Mouse (Mus musculus) hindbrain, embryonic 12.5 days (tissue): ENCODE data around the gene Slfn5. TPM values are rescaled to one million over a fixed set of nuclear protein-coding genes. Genes with fewer than 3 reads are reported as not detected.
"Not testable (repeated sequence)": the region's sequence is repeated elsewhere in the genome, so short reads cannot be mapped to it uniquely, and the experiment has no call there.

Experiments used
- ATAC-seq: fragments of 200-750 bp; cut with Nextera tagmentation; 2 replicates; pipeline ENCODE4 v1.8.0; 2017; ENCODE audit warnings: moderate TSS enrichment; ENCODE audit not compliant: low FRiP score
- H3K27ac ChIP-seq: fragments of 300-500 bp; sonication (generic); 2 replicates; pipeline ENCODE4 v1.5.1; 2016; ENCODE audit warnings: mild to moderate bottlenecking
- H3K27me3 ChIP-seq: fragments of 300-500 bp; sonication (generic); 2 replicates; pipeline ENCODE4 v1.6.1; 2016; ENCODE audit warnings: mild to moderate bottlenecking
- H3K36me3 ChIP-seq: fragments of 300-500 bp; sonication (generic); 2 replicates; pipeline ENCODE4 v1.6.1; 2016; ENCODE audit warnings: mild to moderate bottlenecking
- H3K4me1 ChIP-seq: fragments of 300-500 bp; sonication (generic); 2 replicates; pipeline ENCODE4 v1.6.1; 2016
- H3K4me2 ChIP-seq: fragments of 300-500 bp; sonication (generic); replicated peaks from 2 replicates; pipeline ENCODE4 v1.6.1; 2016; ENCODE audit warnings: mild to moderate bottlenecking
- H3K4me3 ChIP-seq: fragments of 300-500 bp; sonication (generic); 2 replicates; pipeline ENCODE4 v1.5.1; 2016; ENCODE audit warnings: mild to moderate bottlenecking
- H3K9ac ChIP-seq: fragments of 300-500 bp; sonication (generic); 2 replicates; pipeline ENCODE4 v1.6.1; 2016; ENCODE audit warnings: mild to moderate bottlenecking, moderate library complexity
- H3K9me3 ChIP-seq: fragments of 300-500 bp; sonication (generic); replicated peaks from 2 replicates; pipeline ENCODE4 v1.6.1; 2016; ENCODE audit warnings: mild to moderate bottlenecking
- WGBS: fragments of 180-500 bp; shearing (Covaris S2); methylation state at CpG from one replicate; pipeline ENCODE4 v1.1.7; 2016; 5-methylcytosine and 5-hydroxymethylcytosine counted together
- microRNA-seq: library from miRNA; unstranded; fragments of <30 nt; microRNA quantifications from one replicate; pipeline ENCODE4, GENCODE M21; 2017
- polyA plus RNA-seq: library from polyadenylated mRNA; unstranded; fragments of >200 nt; fragmentation: Nextera tagmentation; extraction: Ambion mirVana; gene quantifications from 2 replicates; pipeline ENCODE4 v1.2.1, GENCODE M21; 2016

Slfn5 gene
- polyA plus RNA-seq, 1 experiment from 2014 or later, result 1.1 TPM

DNA sequence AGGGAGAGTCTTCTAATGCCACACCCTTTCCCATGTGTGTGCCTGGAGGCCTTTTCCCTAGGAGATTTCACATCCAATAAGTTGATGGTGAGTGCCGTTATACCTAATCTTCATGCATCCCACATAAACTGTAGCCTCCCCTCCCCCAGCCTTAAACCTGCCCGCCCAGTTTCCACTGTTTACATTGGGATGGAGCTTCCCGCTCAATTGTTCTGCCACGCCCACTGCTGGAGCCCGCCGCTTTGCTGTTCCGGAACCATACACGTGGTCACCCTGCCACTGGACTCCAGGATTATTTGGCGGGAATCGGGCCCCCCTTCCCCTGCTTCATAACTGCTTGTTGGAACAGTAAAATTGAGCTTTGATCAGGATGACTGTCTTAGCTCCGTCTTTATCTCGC lies 38.2 kb downstream of the Slfn5 start:
- Histone ChIP-seq H3K4me1 (peaks cover 11% of the 10 kb centered on the region), H3K4me2 (peak overlapping the region; percentile 19; the same call in 1 of the 2 replicates), H3K27me3 (0 out of 2 replicates have a peak, but pooled peaks cover 9% of the 10 kb centered on the region), H3K36me3 (no peaks in the 10 kb centered on the region), H3K27ac (no peak overlapping the region), H3K9ac (no peak overlapping the region), H3K4me3 (no peak overlapping the region), H3K9me3 (no peaks in the 10 kb centered on the region)
- no peak for ATAC-seq
- 35% methylated on average over 12 of the region's 12 CpGs for WGBS

DNA sequence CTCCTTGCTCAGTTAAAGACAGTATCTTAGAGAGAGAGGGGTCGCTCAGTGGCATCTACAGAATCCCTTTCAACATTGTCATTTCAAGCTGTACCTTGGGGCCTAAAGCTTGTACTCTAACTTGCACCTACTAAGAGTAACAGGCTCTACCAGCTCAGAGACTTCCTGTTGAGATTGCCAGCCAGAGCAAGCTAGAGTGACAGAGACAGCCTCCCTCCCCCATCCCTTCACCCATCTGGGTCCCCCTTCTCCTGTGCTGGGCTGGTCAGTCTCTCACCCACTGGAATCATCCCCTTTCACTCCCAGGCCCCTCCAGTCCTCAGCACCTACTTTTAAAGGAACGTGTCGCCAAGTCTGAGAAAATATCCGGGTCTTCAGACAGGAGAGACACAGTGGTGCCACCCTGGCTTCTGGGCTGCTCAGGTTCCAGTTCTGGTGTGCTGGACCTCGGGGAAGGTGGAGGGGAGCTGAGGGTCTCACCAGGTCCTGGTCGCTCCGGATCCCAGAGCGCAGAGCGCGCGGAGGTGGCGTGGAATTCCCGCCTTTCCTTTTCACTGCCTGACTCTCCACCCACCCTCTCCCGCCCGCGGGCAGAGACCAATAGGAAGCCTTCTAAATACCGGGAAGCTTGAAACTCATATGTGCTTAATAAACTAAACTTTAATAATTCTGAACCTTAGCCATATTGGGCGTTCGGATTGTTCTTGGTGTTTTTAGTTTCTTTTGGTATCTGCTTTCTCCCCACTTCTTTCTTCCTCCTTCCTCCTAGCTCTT lies 39.6 kb downstream of the Slfn5 start:
- 0 out of 2 replicates have a peak overlapping the region, but pooled peaks have one; percentile 42 for H3K9ac ChIP-seq
- H3K27ac ChIP-seq, ATAC-seq, H3K27me3 ChIP-seq, H3K9me3 ChIP-seq, H3K36me3 ChIP-seq: not testable (repeated sequence)
- WGBS, result 14% methylated on average over 19 of the region's 19 CpGs
- peaks cover 11% of the 10 kb centered on the region for H3K4me1 ChIP-seq
- H3K4me2 ChIP-seq, result peak overlapping the region; percentile 52
- peak overlapping the region; percentile 33 for H3K4me3 ChIP-seq

DNA sequence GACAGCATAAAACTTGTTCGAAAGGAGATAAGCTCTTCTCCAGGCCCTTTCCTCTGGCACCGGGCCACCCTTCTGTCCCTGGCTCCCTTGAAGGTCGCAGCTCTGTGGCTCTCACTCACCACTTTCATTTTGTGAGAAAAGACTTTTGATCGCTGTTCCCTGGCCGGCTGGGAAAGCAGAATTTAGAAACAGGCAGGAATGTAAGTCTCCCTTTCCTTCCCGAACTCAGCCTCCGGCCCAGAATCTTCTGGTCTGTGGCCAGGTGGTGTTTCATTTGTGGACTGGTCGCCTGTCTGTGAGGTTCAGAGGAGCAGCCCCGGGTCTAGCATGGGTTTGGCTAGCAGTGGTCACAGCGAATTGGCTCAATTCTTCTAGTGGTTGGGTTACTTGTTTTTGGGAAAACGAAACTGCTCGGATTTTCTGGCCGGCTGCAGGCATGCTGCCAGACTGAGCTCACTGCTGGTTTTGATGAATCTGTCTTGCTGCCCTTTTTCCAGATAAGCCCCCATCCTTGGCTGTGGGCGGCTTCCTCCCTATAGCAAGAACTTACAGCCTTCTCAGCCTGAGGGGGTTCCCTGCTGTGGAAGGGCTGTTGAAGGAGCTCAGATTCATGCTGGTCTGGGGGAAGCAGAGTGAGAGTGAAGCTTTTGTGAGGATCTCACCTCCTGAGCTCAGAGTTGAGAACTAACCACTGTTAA lies 40.5 kb downstream of the Slfn5 start, which contains the start of gene Slfn9:
Gene Slfn9 (minus strand): TSS at position 362 of the 698 bp plus-strand sequence.
- WGBS, result 8% methylated on average over 14 of the region's 14 CpGs
- Histone ChIP-seq H3K4me1 (peaks cover 11% of the 10 kb centered on the region), H3K27ac (no peak within 1 kb of the TSS), H3K4me3 (peak within 1 kb of the TSS; percentile 33), H3K9me3 (no peaks in the 10 kb centered on the region), H3K27me3 (0 out of 2 replicates have a peak, but pooled peaks cover 9% of the 10 kb centered on the region), H3K4me2 (peak within 1 kb of the TSS; percentile 52), H3K9ac (peak within 1 kb of the TSS; percentile 42), H3K36me3 (no peaks in the 10 kb centered on the region)
- ATAC-seq, result no peak

DNA sequence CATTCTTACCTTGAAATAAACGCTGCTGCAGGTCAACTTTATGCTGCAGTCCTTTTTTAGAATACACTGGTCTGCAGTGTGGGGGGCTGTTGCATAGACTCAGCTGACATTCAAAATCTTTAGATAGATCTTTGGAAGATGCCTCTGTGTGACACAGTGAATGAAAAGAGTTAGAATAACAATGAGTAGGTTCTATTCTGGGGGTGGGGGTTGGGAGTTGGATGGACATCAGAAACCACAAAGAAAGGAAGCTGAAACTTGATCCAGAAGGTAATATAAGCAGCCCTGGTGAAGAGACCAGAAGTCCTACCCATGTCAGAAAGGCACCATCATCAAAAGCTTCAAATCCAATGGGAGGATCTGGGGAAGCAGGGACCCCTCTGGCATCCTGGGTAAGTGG lies 62.2 kb downstream of the Slfn5 start:
- no peak overlapping the region for H3K9ac ChIP-seq
- no peak overlapping the region for H3K27ac ChIP-seq
- 74% methylated on average over 1 of the region's 1 CpGs for WGBS
- H3K36me3 ChIP-seq, result no peaks in the 10 kb centered on the region
- no peaks in the 10 kb centered on the region for H3K27me3 ChIP-seq
- H3K9me3 ChIP-seq, result no peaks in the 10 kb centered on the region
- no peaks in the 10 kb centered on the region for H3K4me1 ChIP-seq
- no peak overlapping the region for H3K4me3 ChIP-seq
- no peak overlapping the region for H3K4me2 ChIP-seq
- no peak for ATAC-seq

Small RNAs within 50 kb of the gene (microRNA-seq; reads per million reads assigned to microRNA genes)
- not detected for gene Mir7679

Other genes starting within 250 kb of the Slfn5 start
- gene Cct6b, start 187.0 kb upstream of the Slfn5 start, polyA plus RNA-seq, result 0.19 and 0.57 TPM in 2 replicates
- 35.0 and 36.5 TPM in 2 replicates for gene Zfp830, start 187.0 kb upstream of the Slfn5 start, polyA plus RNA-seq
- gene Lig3, start 170.2 kb upstream of the Slfn5 start, polyA plus RNA-seq, result 49.9 and 50.1 TPM in 2 replicates
- gene Rffl, start 80.1 kb upstream of the Slfn5 start, polyA plus RNA-seq, result 8.9 and 9.6 TPM in 2 replicates
- gene Rad51d, start 60.7 kb upstream of the Slfn5 start, polyA plus RNA-seq, result 10.9 and 12.6 TPM in 2 replicates
- gene Fndc8, start 59.2 kb upstream of the Slfn5 start, polyA plus RNA-seq, result 0.65 and 0.68 TPM in 2 replicates
- gene Nle1, start 42.9 kb upstream of the Slfn5 start, polyA plus RNA-seq, result 32.1 and 32.7 TPM in 2 replicates
- 1.4 and 4.1 TPM in 2 replicates for gene Unc45b, start 40.8 kb upstream of the Slfn5 start, polyA plus RNA-seq
- gene Slfn9, start 40.5 kb downstream of the Slfn5 start, polyA plus RNA-seq, result 10.1 and 10.9 TPM in 2 replicates
- gene Slfn8, start 69.5 kb downstream of the Slfn5 start, polyA plus RNA-seq, result 0.34 and 0.53 TPM in 2 replicates
- 1.7 and 2.4 TPM in 2 replicates for gene Slfn2, start 113.8 kb downstream of the Slfn5 start, polyA plus RNA-seq
- gene Slfn1, start 165.5 kb downstream of the Slfn5 start, polyA plus RNA-seq, result not detected in 2 replicates
- 0.13 TPM in 1 of 2 replicates, not detected in the other for gene Slfn4, start 223.8 kb downstream of the Slfn5 start, polyA plus RNA-seq
- gene Slfn3, start 240.0 kb downstream of the Slfn5 start, polyA plus RNA-seq, result 0.66 and 0.68 TPM in 2 replicates